Mouse (Mus musculus): ENCODE results near the gene Pitpnm1. TPM values are rescaled to one million over a fixed set of nuclear protein-coding genes. Genes with fewer than 3 reads are reported as not detected.
"Not testable (repeated sequence)": the region's sequence is repeated elsewhere in the genome, so short reads cannot be mapped to it uniquely, and the experiment has no call there.

Gene Pitpnm1
- total RNA-seq, 2 experiments from 2014 or later: 173 to 180 TPM

DNA sequence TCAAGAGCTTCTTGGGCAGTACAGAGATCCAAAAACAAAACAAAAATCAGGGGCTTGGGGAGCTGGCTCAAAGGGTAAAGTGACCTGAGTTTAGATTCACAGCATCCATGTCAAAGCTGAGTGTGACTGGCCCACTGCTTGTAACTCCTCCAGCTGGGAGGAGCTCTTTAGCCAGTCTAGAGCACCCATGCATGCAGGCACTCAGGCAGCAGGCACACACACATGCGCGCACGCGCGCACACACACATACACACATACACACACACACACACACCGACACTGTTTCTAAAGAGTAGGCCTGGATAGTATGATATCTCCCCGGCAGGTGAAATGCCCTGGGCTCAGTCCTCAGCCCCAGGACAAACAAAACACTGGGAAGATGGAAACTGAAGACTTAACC, 17.2 kb downstream of the Pitpnm1 start:
- Histone ChIP-seq H3K27ac (no peak overlapping the region), H3K4me3 (no peak overlapping the region)
- TF ChIP-seq CTCF (conservative IDR thresholded peaks at IDR 0.05): no peak
- DNase-seq (ENCODE audit: low spot score in 2 of 2): no peak

DNA sequence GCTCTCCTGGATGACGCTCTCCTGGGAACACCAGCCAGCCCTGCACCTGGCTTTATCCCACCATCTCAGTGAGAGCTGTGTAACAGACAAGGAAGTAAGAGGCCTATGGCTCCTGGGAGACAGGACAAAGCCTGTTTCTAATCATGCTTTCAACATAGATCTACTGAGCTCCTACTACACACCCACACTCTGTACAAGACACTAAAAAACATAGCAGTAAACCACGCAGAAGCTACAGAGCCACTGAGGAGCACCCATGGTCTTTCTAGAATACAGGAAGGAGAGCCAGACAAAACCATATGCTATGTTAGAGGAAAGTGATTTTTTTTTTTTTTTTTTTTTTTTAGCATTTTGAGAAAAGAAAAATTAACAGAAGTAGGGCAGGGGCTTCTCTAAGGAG, 18.6 kb downstream of the Pitpnm1 start:
- Histone ChIP-seq H3K4me3 (no peak overlapping the region), H3K27ac (peak overlapping the region; percentile 61; the same call in 1 of the 2 replicates)
- no peak for DNase-seq (ENCODE audit: low spot score in 2 of 2)
- TF ChIP-seq CTCF (conservative IDR thresholded peaks at IDR 0.05): no peak

DNA sequence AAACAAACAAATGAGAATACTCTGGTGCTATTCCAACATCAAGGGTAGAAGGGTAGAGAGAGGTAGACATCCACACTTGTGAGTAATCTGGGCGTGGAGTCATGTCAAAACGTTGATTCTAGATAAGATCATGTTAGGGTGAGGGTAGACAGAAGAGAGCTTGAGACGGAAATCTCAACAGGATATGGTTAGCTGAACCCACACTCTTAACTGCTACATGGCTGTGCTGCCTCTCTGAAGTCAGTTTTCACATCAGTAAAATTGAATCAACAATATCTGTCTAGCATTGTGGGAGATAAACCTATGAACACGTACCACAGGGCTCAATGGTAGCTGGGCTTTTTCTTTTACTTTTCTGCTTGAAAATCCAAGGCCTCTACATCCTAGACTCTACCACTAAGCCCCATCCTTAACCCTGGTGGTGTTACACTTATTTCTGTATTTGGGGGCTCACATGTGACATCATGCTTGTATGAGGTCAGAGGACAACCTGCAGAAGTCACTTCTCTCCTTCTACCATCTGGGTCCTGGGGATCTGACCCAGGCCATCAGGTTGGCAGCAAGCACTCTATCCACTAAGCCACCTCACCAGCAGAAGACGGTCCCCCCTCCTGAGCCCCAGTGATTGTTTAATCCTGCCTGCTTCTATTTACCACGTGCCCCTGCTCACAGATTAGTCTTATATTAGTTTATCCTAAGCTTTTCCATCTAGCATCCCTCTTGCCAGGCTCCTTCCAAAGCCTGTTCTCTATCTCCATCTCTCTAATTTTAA, 20.1 kb downstream of the Pitpnm1 start:
- no peak for TF ChIP-seq CTCF (conservative IDR thresholded peaks at IDR 0.05)
- no peak for DNase-seq (ENCODE audit: low spot score in 2 of 2)
- no peak overlapping the region; the same call in 1 of the 2 replicates for H3K4me3 ChIP-seq
- no peak overlapping the region; the same call in 1 of the 2 replicates for H3K27ac ChIP-seq

DNA sequence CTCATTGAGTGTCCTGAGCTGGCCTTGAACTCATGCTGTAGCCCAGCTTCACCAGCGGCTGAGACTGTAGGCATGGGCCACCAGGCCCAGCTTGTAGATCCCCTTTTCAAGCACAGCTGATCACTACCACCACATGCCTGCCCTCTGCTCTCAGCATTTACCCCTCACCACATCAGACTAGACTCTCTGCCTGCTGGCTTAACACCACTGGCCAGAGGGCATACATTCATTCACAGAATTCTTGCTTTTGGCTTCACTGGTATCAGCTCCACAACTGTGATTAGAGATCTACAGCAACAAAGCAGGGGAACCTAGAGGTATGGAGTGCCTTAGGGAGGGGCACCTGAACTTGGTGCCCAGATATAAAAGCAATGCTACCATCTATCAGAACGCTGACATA, 20.7 kb downstream of the Pitpnm1 start:
- no peak for DNase-seq (ENCODE audit: low spot score in 2 of 2)
- Histone ChIP-seq H3K27ac (peak overlapping the region; percentile 97; the same call in 1 of the 2 replicates), H3K4me3 (peak overlapping the region; percentile 60)
- TF ChIP-seq CTCF (conservative IDR thresholded peaks at IDR 0.05): no peak

DNA sequence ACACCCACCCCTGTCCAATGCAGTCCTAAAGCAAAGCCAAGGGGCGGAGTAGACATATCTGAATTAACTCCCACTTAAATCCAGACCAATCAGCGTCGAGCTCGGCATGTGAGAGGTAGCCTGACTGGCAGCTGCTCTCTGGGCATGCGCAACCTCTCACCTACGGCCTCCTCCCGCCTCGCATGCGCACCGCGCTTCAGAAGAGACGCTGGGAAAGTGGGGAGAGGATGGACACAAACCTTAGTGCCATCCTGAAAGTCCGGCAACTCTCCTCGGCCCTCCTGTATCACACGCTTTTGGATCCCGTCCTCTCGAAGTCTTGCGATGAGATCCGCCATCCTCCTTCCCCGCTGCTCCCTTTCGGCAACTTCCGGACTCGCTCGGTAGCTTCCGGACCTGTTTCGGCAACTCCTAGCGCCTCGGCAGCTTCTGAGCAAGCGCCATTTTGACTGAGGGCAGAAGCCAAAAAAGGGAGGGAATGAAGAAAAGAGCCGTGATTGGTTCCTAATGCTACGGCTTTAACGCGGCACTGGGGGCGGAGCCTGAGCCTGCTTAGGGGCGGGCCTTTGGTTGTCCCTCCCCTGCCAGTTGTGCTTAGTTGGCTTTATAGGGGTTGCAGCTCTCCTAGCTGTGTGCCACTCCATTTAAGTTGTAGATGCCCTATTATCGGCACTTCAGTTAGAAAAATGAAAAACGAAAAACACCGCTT, 21.5 kb downstream of the Pitpnm1 start:
- H3K4me3 ChIP-seq: peak overlapping the region; percentile 60
- DNase-seq (ENCODE audit: low spot score in 2 of 2): peak; percentile 97 to 98
- H3K27ac ChIP-seq: peak overlapping the region; percentile 97; the same call in 1 of the 2 replicates
- TF ChIP-seq CTCF (conservative IDR thresholded peaks at IDR 0.05): no peak

DNA sequence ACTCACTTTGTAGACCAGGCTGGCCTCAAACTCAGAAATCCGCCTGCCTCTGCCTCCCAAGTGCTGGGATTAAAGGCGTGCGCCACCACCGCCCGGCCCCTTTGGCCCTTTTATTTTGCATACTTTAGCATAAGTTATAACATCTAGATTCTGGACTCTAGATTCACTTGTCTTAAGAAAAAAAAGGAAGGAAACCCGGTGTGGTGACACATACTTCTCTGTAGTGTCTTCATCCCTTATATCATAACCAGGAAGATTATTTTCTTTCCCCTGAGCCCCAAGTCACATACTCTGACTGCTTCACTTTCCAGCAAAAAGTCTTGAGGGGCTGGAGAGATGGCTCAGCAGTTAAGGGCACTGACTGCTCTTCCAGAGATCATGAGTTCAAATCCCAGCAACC, 22.1 kb downstream of the Pitpnm1 start:
- not testable (repeated sequence) for DNase-seq (ENCODE audit: low spot score in 2 of 2); H3K4me3 ChIP-seq
- H3K27ac ChIP-seq: peak overlapping the region; percentile 97; the same call in 1 of the 2 replicates

DNA sequence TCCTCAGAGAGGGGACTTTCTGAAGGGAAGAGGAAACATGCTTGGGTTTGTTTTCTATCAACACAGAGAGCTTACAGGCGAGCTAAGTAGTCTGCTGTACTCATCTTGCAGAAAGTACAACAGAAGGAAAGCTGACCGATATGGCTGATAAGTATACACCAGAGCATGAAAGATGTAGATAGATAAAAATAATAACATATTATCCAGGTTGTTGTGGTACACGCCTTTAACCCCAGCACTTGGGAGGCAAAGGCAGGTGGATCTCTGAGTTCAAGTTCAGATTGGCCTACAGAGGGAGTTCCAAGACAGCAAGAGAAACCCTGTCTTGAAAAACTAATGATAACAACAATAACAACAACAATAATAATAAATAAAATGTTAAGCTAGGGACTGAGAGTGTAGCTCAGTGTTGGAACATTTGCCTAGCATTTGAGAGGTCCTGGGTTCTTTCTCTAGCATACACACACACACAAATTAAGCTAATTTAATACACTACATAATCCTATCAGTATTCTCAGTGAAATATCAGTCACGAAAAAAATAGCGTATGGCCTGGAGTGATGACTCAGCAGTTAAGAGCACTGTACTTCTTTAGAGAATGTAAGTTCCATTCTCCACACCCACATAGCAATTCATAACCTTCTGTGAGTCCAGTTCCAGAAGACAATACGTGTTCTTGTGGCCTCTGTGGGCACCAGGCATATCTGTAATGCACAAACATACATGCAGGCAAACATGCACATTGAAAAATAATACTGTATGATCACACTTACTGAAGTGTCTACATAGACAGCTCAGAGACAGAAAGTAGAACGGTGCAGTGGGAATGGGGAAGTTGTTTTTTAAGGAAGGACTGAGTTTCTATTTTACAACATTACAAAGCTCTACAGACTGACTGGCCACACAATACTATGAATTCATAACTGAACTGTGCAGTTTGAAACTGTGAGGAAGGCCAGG, 22.9 kb downstream of the Pitpnm1 start:
- 0 out of 2 replicates have a peak overlapping the region, but pooled peaks have one; percentile 18 for H3K27ac ChIP-seq
- H3K4me3 ChIP-seq: no peak overlapping the region
- DNase-seq (ENCODE audit: low spot score in 2 of 2): no peak
- TF ChIP-seq CTCF (conservative IDR thresholded peaks at IDR 0.05): 0 out of 2 replicates have a peak, but pooled peaks have one; percentile 18

DNA sequence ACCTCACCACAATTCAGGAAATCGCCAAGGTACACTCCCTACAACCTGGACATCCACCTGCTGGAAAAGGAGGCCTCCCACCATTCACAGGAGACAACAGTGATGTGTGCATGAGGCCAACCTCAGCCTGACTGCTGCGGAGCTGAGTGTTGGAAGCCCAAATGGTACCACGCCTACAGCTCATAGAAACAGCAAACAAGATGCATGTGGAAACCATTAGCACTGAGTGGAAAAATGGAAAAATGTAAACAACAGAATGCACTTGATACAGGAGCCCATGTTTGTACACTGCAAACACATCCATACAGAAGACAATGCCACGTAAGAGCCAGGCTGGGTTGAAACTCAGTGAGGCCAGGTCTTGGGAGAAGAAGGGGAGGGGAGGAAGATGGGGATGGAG, 24.6 kb downstream of the Pitpnm1 start:
- Histone ChIP-seq H3K4me3 (no peak overlapping the region), H3K27ac (peak overlapping the region; percentile 77)
- DNase-seq (ENCODE audit: low spot score in 2 of 2): no peak
- TF ChIP-seq CTCF (conservative IDR thresholded peaks at IDR 0.05): no peak

DNA sequence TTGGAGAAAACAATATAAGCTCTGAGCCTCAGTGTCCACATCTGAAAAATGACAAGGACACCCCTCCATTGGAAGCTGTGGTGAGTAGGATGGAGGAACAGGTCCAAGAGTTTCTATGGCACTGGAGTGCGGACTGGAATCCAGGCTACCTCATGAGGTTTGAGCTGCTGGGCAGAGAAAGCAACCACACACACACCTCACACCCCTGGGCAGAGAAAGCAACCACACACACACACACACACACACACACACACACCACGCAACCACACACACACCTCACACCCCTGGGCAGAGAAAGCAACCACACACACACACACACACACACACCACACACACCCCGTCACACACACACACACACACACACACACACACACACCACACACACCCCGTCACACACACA, 25.5 kb downstream of the Pitpnm1 start:
- DNase-seq (ENCODE audit: low spot score in 2 of 2): not testable (repeated sequence)
- H3K4me3 ChIP-seq: peak overlapping the region; percentile 34

DNA sequence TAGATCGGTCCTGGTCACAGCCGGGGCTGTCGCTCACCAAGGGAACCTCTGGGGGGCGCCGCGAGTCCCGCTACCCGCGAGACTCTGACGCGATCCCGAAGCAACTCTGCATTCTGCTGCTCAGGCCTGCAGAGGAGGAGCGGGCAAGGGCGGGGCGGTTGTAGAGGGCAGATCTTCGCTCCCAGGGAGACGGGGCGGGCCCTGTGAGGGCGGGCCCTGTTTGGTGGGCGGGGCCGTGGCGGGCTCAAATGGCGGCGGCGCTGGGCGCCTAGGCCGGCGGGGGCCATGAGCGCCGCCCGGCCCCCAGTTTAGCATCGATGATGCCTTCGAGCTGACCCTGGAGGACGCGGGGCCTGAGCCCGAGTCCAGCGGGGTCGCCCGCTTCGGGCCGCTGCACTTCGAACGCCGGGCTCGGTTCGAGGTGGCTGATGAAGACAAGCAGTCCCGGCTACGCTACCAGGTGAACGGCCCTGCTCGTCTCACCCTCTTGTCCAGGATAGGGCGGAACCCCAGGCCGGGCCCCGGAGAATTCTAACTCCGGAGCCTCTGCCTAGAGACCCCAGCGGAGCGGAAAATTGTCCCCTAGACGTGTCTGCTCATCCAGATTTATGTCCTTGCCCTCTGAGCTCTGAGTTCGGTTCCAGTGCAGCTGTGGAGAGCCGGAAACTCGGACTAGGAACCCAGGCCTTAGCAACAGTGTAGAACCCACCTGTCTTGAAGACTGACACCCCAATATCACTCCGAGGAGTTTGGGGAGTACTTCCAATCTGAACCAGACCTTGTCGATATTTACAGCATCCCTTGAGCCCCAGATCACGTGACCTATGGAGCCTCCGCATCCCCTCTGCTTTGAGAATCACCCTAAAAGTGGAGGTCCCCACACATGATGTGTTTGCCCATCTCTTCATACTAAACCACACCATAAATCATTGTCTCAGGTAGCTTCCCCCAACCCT, 26.2 kb downstream of the Pitpnm1 start, which contains the start of gene Aip:
Aip (minus strand) TSS at position 118 of the 956 bp plus-strand sequence.
- peak; percentile 72 for TF ChIP-seq CTCF (conservative IDR thresholded peaks at IDR 0.05)
- H3K4me3 ChIP-seq: peak within 1 kb of the TSS; percentile 98
- peak; percentile 98 to 99 for DNase-seq (ENCODE audit: low spot score in 2 of 2)
- peak within 1 kb of the TSS; percentile 94 for H3K27ac ChIP-seq

More for the DNA sequence above, 25.5 kb downstream of the Pitpnm1 start:
- peak overlapping the region; percentile 77 for H3K27ac ChIP-seq

DNA sequence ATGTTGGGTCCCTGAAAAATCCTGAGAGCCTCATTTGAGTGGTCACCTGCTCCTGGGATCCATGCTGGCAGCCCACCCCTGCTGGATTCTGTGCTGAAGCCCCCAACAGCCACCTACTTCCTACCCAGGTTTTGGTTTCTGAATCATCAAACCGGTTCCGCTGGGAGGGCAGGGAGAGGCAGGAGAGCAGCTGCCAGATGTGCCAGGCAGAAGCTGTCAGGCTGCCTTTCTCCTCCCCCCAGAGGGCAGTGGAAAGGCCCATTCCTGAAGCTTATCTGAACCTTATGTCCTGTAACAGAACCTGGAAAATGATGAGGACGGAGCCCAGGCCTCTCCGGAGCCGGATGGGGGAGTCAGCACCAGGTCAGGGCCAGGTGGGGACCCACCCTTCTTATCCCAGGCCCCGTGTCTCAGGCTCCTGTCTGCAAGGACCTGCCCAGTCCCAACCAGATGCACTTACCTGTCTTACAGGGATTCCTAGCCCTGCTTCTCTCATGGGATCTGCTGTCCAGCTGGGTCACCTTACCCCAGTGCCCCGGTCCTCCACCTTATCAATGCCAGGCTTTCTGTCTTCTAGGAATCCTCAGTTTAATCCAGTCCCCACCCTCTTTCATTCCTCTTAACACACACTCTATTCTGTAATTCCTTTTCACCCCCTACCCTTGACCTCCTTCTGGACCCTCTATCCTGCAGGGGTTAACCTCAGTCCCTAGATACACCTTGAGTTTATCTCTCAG, 27.1 kb downstream of the Pitpnm1 start:
- peak overlapping the region; percentile 98 for H3K4me3 ChIP-seq
- no peak for TF ChIP-seq CTCF (conservative IDR thresholded peaks at IDR 0.05)
- no peak for DNase-seq (ENCODE audit: low spot score in 2 of 2)
- H3K27ac ChIP-seq: peak overlapping the region; percentile 94

Measured in layer of hippocampus, adult 2 months (tissue).